Mouse (Mus musculus) heart, postnatal 4 days (tissue): ENCODE measurements around the gene Tbck. TPM values are rescaled to one million over a fixed set of nuclear protein-coding genes. Genes with fewer than 3 reads are reported as not detected.

Source experiments
- DNase-seq: peaks from one replicate; pipeline ENCODE4 v3.0.0; 2021
- total RNA-seq, 2 experiments: library from RNA; stranded (reverse); gene quantifications; 2 replicates each; pipeline ENCODE4 v1.2.3; 2021

Tbck gene
- total RNA-seq, 2 experiments from 2014 or later: 15.8 to 17.0 TPM

DNA sequence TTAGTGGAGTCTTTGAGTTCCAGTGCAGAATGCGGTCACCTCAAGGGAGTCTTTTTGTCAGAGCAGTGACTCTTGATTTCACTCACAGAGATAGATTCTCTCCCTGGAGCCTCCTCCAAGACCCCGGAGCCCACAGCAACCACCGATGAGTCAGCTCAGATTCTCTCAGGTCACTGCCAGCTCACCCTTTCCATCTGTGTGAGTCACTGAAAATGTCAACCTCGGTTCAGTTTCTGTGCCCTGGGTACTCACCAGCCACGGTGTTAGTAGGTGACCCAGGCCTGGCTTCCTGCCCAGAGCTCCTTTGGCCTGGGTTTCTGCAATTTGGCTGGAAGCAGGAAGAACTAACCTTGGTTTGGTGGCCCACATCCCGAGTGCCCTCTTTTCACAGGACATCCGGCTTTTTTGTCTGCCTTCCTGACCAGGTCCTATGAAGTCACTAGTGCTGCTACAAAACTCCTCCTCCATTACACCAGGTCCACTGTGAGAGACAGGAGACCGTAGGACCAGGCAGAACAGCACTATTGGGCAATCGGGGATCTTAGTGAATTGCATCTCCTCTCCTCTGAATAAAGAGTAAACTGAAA, 187.5 kb downstream of the Tbck start:
- peak; percentile 63 for DNase-seq

- no peak for DNase-seq
Observed at GRCm38 (mm10) chr3:132873251-132873650, 189.3 kb downstream of the Tbck start.

DNA sequence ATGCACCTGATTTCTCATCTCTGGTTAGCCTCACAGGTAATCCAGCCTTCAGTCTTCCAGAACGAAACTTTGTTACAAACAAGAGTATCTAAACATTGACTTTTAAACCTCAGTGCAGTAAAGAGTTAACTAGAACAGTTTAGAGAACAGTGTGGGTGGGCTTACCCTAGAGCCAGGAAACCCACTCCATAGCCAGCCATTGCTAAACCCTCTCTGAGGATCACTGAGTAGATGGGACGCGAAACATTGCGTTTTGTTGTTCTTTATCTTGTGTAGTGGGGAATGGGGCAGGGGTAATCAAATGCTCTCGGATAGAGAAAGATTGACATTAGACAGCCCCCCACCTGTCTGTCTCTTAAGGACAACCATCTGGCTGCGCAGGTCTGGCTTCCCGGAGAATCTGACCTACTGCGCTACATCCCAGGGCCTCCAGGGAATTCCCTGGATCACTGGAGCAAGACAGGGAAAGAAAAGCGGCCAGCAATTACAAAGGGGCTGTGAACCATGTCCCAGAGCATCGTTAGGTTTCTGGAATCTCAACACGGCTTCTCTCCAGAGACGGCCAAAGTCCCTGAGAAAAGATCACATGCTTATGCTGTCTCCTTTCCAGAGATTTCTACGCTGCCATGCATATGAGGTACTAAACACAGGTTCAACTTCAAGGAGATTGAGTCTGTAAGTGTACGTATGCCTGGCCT, 192.2 kb downstream of the Tbck start:
- no peak for DNase-seq

GRCm38 (mm10) chr3:132876933-132877676, 193.2 kb downstream of the Tbck start:
- DNase-seq: no peak

GRCm38 (mm10) chr3:132880361-132880760, 196.4 kb downstream of the Tbck start:
- no peak for DNase-seq

DNA sequence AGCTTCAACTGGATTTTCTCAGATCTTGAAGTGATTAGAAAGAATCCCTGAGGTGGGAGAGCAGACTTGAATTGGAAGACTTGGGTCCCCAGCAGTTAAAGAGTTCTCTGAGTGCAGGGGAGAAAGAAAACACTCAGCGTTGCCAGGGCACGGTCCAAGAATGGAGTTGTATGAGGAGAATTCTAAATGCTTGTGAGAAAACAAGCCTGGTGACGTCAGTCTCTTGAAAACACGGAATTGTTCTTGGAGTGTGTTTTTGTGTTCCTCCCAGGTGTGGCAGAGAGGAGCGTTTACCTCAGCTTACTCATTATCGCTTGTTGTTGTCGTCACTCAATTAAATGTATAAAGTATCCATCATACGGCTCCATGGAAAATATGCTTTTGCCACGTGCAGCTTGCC, 196.9 kb downstream of the Tbck start:
- no peak for DNase-seq

DNA sequence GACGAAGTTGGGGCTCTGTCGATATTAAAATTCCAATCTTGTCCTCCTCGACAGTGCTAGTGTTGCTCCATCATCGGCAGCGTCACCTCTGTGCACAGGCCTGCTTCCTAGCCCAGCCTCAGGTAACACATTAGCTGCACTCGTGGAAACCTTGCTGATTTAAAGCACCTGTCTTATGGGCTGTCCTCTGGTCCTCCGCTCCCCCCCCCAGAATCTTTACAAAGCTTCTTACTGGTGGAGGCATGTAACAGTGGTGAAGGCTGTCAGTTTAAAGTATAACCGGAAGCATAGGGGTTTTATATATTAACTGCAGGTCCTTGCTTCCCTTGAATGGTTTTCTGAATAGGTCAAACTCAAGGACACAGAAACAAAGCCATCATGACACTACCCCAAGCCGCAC, 199.3 kb downstream of the Tbck start:
- DNase-seq: no peak

GRCm38 (mm10) chr3:132884459-132884858, 200.5 kb downstream of the Tbck start:
- no peak for DNase-seq

DNA sequence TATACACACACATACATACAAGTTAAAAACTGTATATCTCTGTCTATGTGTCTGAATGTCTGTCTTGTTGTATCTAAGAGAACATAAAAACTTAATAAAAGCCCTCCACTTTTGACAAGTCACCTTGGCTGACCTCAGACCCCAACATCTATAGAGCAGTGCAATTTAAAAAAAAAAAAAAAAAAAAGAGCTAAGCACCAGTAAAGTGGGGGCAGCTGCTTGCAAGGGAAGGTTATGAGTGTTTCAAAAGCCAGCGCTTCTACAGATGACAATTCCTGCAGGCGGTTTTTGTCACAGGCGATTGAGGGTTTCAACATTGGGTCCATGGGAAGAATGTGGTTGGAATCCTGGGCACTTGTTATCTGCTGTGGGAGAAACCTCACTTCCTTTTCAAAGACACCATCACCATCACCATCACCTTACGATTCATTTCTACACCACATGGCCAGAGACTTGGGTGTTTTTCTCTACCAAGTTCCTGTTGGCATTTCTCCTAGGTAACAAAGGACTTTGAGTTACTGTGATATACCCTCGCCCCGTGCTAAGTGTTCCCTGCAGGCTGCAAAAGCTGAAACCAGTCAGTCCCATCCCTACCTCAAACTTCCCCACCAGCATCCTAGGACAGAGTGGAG, 202.6 kb downstream of the Tbck start:
- no peak for DNase-seq

DNA sequence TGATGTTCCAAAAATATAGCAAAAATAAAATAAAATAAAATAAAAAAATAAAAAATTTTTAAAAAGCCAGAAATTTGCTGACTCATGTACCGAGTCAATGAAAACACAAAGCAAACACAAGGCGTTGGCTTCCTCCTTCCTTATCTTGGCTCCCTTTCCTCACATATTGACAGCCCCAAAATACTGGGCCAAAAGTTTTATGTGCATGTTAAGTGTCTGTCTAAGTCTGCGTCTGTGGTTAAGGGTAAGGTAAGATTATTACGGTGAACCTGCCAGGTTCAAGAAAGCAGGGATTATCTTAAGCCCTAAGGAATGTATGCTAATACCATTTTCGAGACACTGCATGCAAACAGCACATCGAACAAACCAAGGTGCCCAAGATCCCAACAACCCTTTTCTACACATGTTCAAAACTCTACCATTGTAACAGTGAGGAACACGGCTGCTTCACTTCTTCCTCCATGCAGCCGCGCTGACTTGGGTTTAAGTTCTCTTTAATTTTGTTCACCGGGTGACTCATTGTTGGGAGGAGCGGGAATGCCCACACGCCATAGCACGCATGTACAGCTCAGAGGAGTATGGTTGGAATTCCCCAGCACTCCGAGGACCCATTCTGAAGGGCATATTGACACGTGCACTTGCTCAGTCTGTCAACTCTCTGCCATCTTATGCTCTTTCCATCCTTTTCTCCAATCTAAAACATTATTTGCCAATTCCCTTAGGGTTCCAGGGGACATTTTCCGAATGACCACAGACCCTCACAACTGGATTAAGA, 203.3 kb downstream of the Tbck start:
- DNase-seq: no peak

Other genes with a start within 250 kb of the Tbck start
- gene Gimd1, start 54.3 kb upstream of the Tbck start, total RNA-seq: not detected
- 10 to 100 TPM; 52.8 to 53.2 TPM for gene Aimp1, start 226 bp downstream of the Tbck start, total RNA-seq